Mouse (Mus musculus) stomach, postnatal 0 days (tissue): ENCODE results near the gene Abi3bp. TPM values are rescaled to one million over a fixed set of nuclear protein-coding genes. Genes with fewer than 3 reads are reported as not detected.

Experiments
- ATAC-seq: fragments of 200-750 bp; cut with Nextera tagmentation; 2 replicates; pipeline ENCODE4 v1.8.0; 2017; ENCODE audit not compliant: low FRiP score, low TSS enrichment
- DNase-seq: peaks from one replicate; pipeline ENCODE4 v3.0.0-alpha.2; 2016; ENCODE audit warnings: low spot score
- H3K27ac ChIP-seq: fragments of 300-500 bp; sonication (generic); replicated peaks from 2 replicates; pipeline ENCODE4 v1.5.1; 2014; ENCODE audit warnings: mild to moderate bottlenecking, control low read depth
- H3K27me3 ChIP-seq: fragments of 300-500 bp; sonication (generic); 2 replicates; pipeline ENCODE4 v1.6.1; 2014; ENCODE audit warnings: low read length; ENCODE audit not compliant: control insufficient read depth, insufficient read depth
- H3K36me3 ChIP-seq: fragments of 300-500 bp; sonication (generic); 2 replicates; pipeline ENCODE4 v1.6.1; 2014; ENCODE audit warnings: low read length, mixed read lengths; ENCODE audit not compliant: control insufficient read depth, insufficient read depth
- H3K4me1 ChIP-seq: fragments of 300-500 bp; sonication (generic); replicated peaks from 2 replicates; pipeline ENCODE4 v1.6.1; 2014; ENCODE audit warnings: antibody characterized with exemption; ENCODE audit not compliant: control insufficient read depth, insufficient read depth
- H3K4me2 ChIP-seq: fragments of 300-500 bp; sonication (generic); replicated peaks from 2 replicates; pipeline ENCODE4 v1.6.1; 2014; ENCODE audit warnings: low read depth, mild to moderate bottlenecking, control low read depth, moderate library complexity
- H3K4me3 ChIP-seq: fragments of 300-500 bp; sonication (generic); 2 replicates; pipeline ENCODE4 v1.5.1; 2014; ENCODE audit warnings: low read depth, low read length, control low read depth
- H3K9ac ChIP-seq: fragments of 300-500 bp; sonication (generic); 2 replicates; pipeline ENCODE4 v1.6.1; 2014; ENCODE audit warnings: mild to moderate bottlenecking, low read length, control low read depth, mixed read lengths
- H3K9me3 ChIP-seq: fragments of 300-500 bp; sonication (generic); 2 replicates; pipeline ENCODE4 v1.6.1; 2016; ENCODE audit warnings: low read length; ENCODE audit not compliant: control insufficient read depth
- CTCF ChIP-seq: IDR thresholded peaks from 2 replicates; pipeline ENCODE4 v1.5.1; 2016; ENCODE audit warnings: antibody characterized with exemption, low read depth, mild to moderate bottlenecking, moderate library complexity
- EP300 ChIP-seq: optimal IDR thresholded peaks from 2 replicates; pipeline ENCODE3; 2016; ENCODE audit warnings: antibody characterized with exemption
- WGBS: fragments of 180-500 bp; shearing (Covaris S2); extraction: QIAGEN DNeasy Blood & Tissue Kit; methylation state at CpG from one replicate; pipeline ENCODE4 v1.1.7; 2014; 5-methylcytosine and 5-hydroxymethylcytosine counted together
- polyA plus RNA-seq: library from polyadenylated mRNA; unstranded; fragments of >200 nt; fragmentation: Nextera tagmentation; extraction: Ambion mirVana; gene quantifications from 2 replicates; pipeline ENCODE4 v1.2.1, GENCODE M21; 2015

Gene Abi3bp
- polyA plus RNA-seq, 1 experiment from 2014 or later: 24.7 TPM

- Histone ChIP-seq H3K27me3 (no peaks in the 10 kb centered on the region), H3K4me1 (no peaks in the 10 kb centered on the region), H3K9me3 (no peaks in the 10 kb centered on the region), H3K36me3 (no peaks in the 10 kb centered on the region), H3K27ac (no peak overlapping the region), H3K9ac (no peak overlapping the region), H3K4me3 (no peak overlapping the region), H3K4me2 (no peak overlapping the region)
- no peak for ATAC-seq
- 77% methylated on average over 10 of the region's 10 CpGs for WGBS
- no peak for DNase-seq
- TF ChIP-seq CTCF (no peak), EP300 (no peak)
Measured at GRCm38 (mm10) chr16:56483466-56483865, 5.8 kb downstream of the Abi3bp start.

DNA sequence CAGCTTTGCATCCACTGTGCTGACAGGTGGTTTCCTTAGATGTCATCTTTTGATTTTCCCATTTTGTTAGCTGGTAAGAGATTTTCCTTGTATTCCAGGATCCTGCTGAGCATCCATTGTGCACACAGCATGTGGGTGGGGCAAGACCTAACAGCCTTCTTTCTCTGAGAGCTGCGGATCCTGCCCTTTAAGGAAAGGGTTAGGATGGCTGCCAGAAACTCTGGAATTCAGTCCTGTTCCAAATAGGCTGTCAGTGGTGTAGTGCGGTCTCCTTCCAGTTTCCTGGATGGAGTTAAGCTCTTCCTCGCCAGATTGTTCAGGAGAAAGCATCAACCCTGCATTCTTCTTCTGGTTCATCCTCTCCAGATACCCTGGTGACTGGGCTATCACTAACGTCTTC lies 8.8 kb downstream of the Abi3bp start:
- no peak overlapping the region for H3K4me2 ChIP-seq

DNA sequence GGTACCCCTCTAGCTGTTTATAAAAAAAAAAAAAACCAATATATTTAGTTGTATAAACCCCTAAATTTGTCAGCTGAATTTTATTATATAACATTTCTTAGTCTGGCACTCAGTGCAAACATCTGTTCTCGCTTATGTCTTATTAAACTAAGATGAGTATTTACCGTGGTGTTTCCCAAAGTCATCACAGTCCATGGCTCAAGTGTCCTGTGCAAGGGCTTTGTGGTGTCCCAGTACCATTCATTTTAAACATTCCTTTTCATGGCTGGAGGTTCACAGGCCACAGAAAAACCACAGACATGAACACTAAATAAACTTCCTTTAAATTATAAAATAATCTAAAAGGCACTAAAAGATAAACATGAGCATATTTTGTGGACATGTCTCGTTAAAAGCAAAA lies 13.2 kb downstream of the Abi3bp start:
- no peaks in the 10 kb centered on the region for H3K9me3 ChIP-seq
- H3K4me1 ChIP-seq: no peaks in the 10 kb centered on the region
- no peak overlapping the region for H3K4me3 ChIP-seq
- H3K27ac ChIP-seq: no peak overlapping the region
- H3K27me3 ChIP-seq: no peaks in the 10 kb centered on the region
- no peak for TF ChIP-seq EP300
- TF ChIP-seq CTCF: no peak
- 71% methylated on average over 3 of the region's 3 CpGs for WGBS
- H3K9ac ChIP-seq: no peak overlapping the region
- no peaks in the 10 kb centered on the region for H3K36me3 ChIP-seq
- DNase-seq: no peak
- ATAC-seq: no peak
- no peak overlapping the region for H3K4me2 ChIP-seq

More for the DNA sequence above, 8.8 kb downstream of the Abi3bp start:
- Histone ChIP-seq H3K9me3 (no peaks in the 10 kb centered on the region), H3K4me3 (no peak overlapping the region), H3K27me3 (no peaks in the 10 kb centered on the region), H3K9ac (no peak overlapping the region), H3K36me3 (no peaks in the 10 kb centered on the region), H3K4me1 (no peaks in the 10 kb centered on the region), H3K27ac (no peak overlapping the region)
- TF ChIP-seq CTCF: no peak
- no peak for TF ChIP-seq EP300
- DNase-seq (no peak), ATAC-seq (peak; percentile 40; the same call in 1 of the 2 replicates)
- 33% methylated on average over 4 of the region's 4 CpGs for WGBS

DNA sequence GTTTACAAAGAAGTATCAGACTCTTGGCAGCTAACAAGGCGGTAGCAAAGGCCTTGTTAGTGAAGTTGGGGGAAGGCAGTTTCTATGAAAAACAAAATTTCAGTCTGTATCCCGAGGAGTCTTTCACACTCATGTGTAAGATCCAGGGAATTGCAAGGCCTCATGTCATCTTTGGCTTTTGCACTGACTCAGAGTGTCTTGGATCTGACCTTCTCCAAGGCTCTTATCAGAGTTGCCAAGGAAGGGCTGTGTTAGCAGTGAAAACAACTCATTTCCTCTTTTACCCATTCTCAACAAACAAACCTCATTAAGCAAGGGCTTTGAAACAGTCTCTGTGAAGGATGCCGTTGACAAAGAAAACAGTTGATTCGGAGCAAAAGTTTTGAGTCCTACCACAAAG lies 17.6 kb downstream of the Abi3bp start:
- no peaks in the 10 kb centered on the region for H3K9me3 ChIP-seq
- no peaks in the 10 kb centered on the region for H3K4me1 ChIP-seq
- no peak overlapping the region for H3K9ac ChIP-seq
- no peak overlapping the region for H3K4me2 ChIP-seq
- 62% methylated on average over 4 of the region's 4 CpGs for WGBS
- H3K36me3 ChIP-seq: no peaks in the 10 kb centered on the region
- H3K27ac ChIP-seq: no peak overlapping the region
- ATAC-seq: no peak
- TF ChIP-seq EP300: no peak
- no peak for TF ChIP-seq CTCF
- H3K27me3 ChIP-seq: no peaks in the 10 kb centered on the region
- H3K4me3 ChIP-seq: no peak overlapping the region
- DNase-seq: no peak

GRCm38 (mm10) chr16:56496743-56497142 lies 19.1 kb downstream of the Abi3bp start:
- no peaks in the 10 kb centered on the region for H3K27me3 ChIP-seq
- WGBS: 61% methylated on average over 4 of the region's 4 CpGs
- no peak overlapping the region for H3K4me2 ChIP-seq
- no peak overlapping the region for H3K9ac ChIP-seq
- no peak overlapping the region for H3K4me3 ChIP-seq
- ATAC-seq (no peak), DNase-seq (no peak)
- no peak overlapping the region for H3K27ac ChIP-seq
- no peak for TF ChIP-seq CTCF
- no peak for TF ChIP-seq EP300
- H3K4me1 ChIP-seq: no peaks in the 10 kb centered on the region
- no peaks in the 10 kb centered on the region for H3K9me3 ChIP-seq
- no peaks in the 10 kb centered on the region for H3K36me3 ChIP-seq

- no peak overlapping the region for H3K9ac ChIP-seq
- no peaks in the 10 kb centered on the region for H3K27me3 ChIP-seq
- no peak for DNase-seq
- no peak for ATAC-seq
- H3K9me3 ChIP-seq: no peaks in the 10 kb centered on the region
- WGBS: 34% methylated on average over 1 of the region's 1 CpGs
- H3K27ac ChIP-seq: no peak overlapping the region
- H3K4me1 ChIP-seq: no peaks in the 10 kb centered on the region
- no peak for TF ChIP-seq CTCF
- no peak overlapping the region for H3K4me2 ChIP-seq
- no peaks in the 10 kb centered on the region for H3K36me3 ChIP-seq
- H3K4me3 ChIP-seq: no peak overlapping the region
Measured at GRCm38 (mm10) chr16:56498680-56499079, 21.0 kb downstream of the Abi3bp start.
